Mouse (Mus musculus) hindbrain, postnatal 0 days (tissue): ENCODE results near the gene Eci1. TPM values are rescaled to one million over a fixed set of nuclear protein-coding genes. Genes with fewer than 3 reads are reported as not detected.
"Not testable (repeated sequence)": the region's sequence is repeated elsewhere in the genome, so short reads cannot be mapped to it uniquely, and the experiment has no call there.

ENCODE experiments used
- ATAC-seq: fragments of 200-750 bp; cut with Nextera tagmentation; 2 replicates; pipeline ENCODE4 v1.8.0; 2017; ENCODE audit warnings: mild to moderate bottlenecking, moderate TSS enrichment, moderate library complexity
- DNase-seq: peaks from one replicate; pipeline ENCODE4 v3.0.0-alpha.2; 2015; ENCODE audit warnings: low spot score
- H3K27ac ChIP-seq: fragments of 300-500 bp; sonication (generic); 2 replicates; pipeline ENCODE4 v1.5.1; 2014; ENCODE audit warnings: mild to moderate bottlenecking
- H3K27me3 ChIP-seq: fragments of 300-500 bp; sonication (generic); 2 replicates; pipeline ENCODE4 v1.6.1; 2014; ENCODE audit warnings: low read length, mixed read lengths; ENCODE audit not compliant: insufficient read depth
- H3K36me3 ChIP-seq: fragments of 300-500 bp; sonication (generic); 2 replicates; pipeline ENCODE4 v1.6.1; 2014; ENCODE audit warnings: low read length, mixed read lengths; ENCODE audit not compliant: insufficient read depth
- H3K4me1 ChIP-seq: fragments of 300-500 bp; sonication (generic); 2 replicates; pipeline ENCODE4 v1.6.1; 2014; ENCODE audit warnings: antibody characterized with exemption, low read length, mixed read lengths; ENCODE audit not compliant: insufficient read depth
- H3K4me2 ChIP-seq: fragments of 300-500 bp; sonication (generic); 2 replicates; pipeline ENCODE4 v1.6.1; 2014; ENCODE audit warnings: low read depth, mild to moderate bottlenecking, low read length, moderate library complexity, mixed read lengths
- H3K4me3 ChIP-seq: fragments of 300-500 bp; sonication (generic); 2 replicates; pipeline ENCODE4 v1.5.1; 2014; ENCODE audit warnings: low read length
- H3K9ac ChIP-seq: fragments of 300-500 bp; sonication (generic); replicated peaks from 2 replicates; pipeline ENCODE4 v1.6.1; 2014; ENCODE audit warnings: mild to moderate bottlenecking, low read length, moderate library complexity, mixed read lengths
- H3K9me3 ChIP-seq: fragments of 300-500 bp; sonication (generic); 2 replicates; pipeline ENCODE4 v1.6.1; 2016; ENCODE audit warnings: low read length, mixed read lengths
- CTCF ChIP-seq: IDR thresholded peaks from 2 replicates; pipeline ENCODE4 v1.5.1; 2016; ENCODE audit warnings: antibody characterized with exemption, control low read depth, low read depth
- WGBS: fragments of 180-500 bp; shearing (Covaris S2); extraction: QIAGEN DNeasy Blood & Tissue Kit; methylation state at CpG from one replicate; pipeline ENCODE4 v1.1.7; 2014; 5-methylcytosine and 5-hydroxymethylcytosine counted together
- polyA plus RNA-seq: library from polyadenylated mRNA; unstranded; fragments of >200 nt; fragmentation: Nextera tagmentation; extraction: Ambion mirVana; gene quantifications from 2 replicates; pipeline ENCODE4 v1.2.1, GENCODE M21; 2015
- total RNA-seq: library from RNA; depleted of rRNA; stranded (reverse); fragments of >200 nt; gene quantifications from 2 replicates; pipeline ENCODE4 v1.2.3, GENCODE M21; 2014

Gene Eci1
- total and polyA plus RNA-seq, 2 experiments from 2014 or later, result 47.9 to 56.8 TPM

DNA sequence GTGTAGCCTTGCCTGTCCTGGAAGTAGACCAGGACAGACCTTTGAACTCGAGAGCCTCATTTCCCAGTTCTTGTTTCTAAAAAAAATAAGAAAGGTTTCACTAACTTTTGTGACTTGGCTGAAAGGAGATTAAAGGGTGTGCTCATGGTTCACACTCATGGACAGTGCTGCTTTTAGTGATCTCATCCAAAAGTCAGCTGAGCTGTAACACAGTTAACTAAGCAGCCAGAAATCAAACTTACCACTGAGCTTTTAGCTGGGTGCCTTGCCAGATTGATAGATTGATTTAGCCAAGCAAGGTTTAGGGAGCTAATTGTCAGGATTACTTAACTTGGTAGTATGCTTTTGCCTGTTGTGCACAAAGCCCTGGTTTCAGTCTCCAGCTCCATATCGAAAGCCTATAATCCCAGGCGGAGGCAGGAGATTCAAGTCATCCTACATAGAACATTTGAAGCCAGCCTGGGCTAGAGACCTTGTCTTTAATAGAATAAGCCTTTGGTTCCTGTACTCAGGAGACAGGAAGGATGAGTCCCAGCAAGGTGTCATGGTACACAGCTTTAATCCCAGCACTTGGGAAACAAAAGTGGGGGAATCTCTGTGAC is 10.3 kb upstream of the Eci1 start:
- Histone ChIP-seq H3K4me1 (peaks cover 9% of the 10 kb centered on the region; the same call in 1 of the 2 replicates), H3K27ac (no peak overlapping the region), H3K4me3 (peak overlapping the region; percentile 78; the same call in 1 of the 2 replicates), H3K36me3 (peaks cover 31% of the 10 kb centered on the region), H3K9me3 (no peaks in the 10 kb centered on the region), H3K4me2 (peak overlapping the region; percentile 79), H3K27me3 (no peaks in the 10 kb centered on the region), H3K9ac (peak overlapping the region; percentile 87; the same call in 1 of the 2 replicates)
- 85% methylated on average over 3 of the region's 3 CpGs for WGBS
- TF ChIP-seq CTCF, result no peak
- DNase-seq (no peak), ATAC-seq (no peak)

GRCm38 (mm10) chr17:24423114-24423513 is 3.3 kb upstream of the Eci1 start:
- DNase-seq, result no peak
- Histone ChIP-seq H3K27me3 (no peaks in the 10 kb centered on the region), H3K27ac (no peak overlapping the region), H3K4me1 (no peaks in the 10 kb centered on the region), H3K36me3 (peaks cover 59% of the 10 kb centered on the region), H3K4me3 (no peak overlapping the region), H3K4me2 (no peak overlapping the region), H3K9ac (no peak overlapping the region), H3K9me3 (no peaks in the 10 kb centered on the region)
- 92% methylated on average over 4 of the region's 4 CpGs for WGBS
- no peak for ATAC-seq
- no peak for TF ChIP-seq CTCF

DNA sequence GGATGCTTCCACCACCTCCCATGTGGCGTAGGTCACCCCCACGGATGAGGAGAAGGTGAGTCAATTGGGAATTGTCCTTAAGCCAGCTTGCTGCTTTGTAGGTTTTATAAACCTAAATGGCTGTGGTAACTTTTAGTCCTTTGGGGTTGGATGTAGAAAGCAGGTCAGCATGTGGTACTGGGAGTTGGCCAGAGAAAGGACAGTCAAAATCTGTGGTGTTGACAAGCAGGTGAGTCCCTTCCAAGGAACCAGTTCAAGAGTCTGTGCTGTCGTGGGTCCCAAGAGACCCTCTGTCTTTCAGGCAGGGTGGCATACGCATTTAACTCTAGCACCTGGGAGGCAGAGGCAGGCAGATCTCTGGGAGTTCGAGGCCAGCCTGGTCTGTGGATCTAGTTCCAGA is 2.0 kb upstream of the Eci1 start:
- Histone ChIP-seq H3K27ac (no peak overlapping the region), H3K27me3 (no peaks in the 10 kb centered on the region), H3K4me3 (no peak overlapping the region), H3K9ac (no peak overlapping the region), H3K36me3 (peaks cover 46% of the 10 kb centered on the region), H3K4me2 (no peak overlapping the region), H3K9me3 (no peaks in the 10 kb centered on the region), H3K4me1 (no peaks in the 10 kb centered on the region)
- WGBS, result 92% methylated on average over 5 of the region's 5 CpGs
- ATAC-seq (no peak), DNase-seq (no peak)
- no peak for TF ChIP-seq CTCF

DNA sequence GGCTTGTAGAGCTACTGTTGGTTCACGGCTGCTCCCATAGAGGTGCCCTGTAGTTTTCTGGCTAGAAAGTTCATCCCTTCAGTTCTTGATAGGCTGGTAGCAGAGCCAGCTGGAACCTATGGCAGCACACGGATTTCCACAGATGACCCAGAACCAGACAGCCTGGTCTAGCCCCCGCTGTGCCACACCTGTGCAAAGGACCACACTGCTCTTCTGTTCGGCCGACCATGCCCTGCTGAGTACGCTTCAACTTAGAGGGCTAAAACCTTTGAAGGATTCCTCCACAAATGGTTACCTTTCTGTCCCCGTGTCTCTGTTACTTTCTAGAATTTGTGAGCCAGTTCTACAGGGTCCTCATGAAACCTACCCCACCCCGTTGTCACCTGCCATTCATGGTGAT is 1.1 kb upstream of the Eci1 start:
- H3K4me1 ChIP-seq, H3K4me3 ChIP-seq, H3K9ac ChIP-seq, H3K27me3 ChIP-seq, ATAC-seq, H3K4me2 ChIP-seq, H3K9me3 ChIP-seq, DNase-seq, H3K27ac ChIP-seq: not testable (repeated sequence)
- WGBS, result 86% methylated on average over 4 of the region's 8 CpGs
- H3K36me3 ChIP-seq, result peaks cover 38% of the 10 kb centered on the region

- no peaks in the 10 kb centered on the region for H3K4me1 ChIP-seq
- peaks cover 32% of the 10 kb centered on the region for H3K36me3 ChIP-seq
- H3K27me3 ChIP-seq, result no peaks in the 10 kb centered on the region
- WGBS, result 86% methylated on average over 7 of the region's 7 CpGs
- no peak overlapping the region for H3K4me3 ChIP-seq
- H3K9me3 ChIP-seq, result no peaks in the 10 kb centered on the region
- H3K27ac ChIP-seq, result peak overlapping the region; percentile 96; the same call in 1 of the 2 replicates
- no peak for TF ChIP-seq CTCF
- no peak overlapping the region; the same call in 1 of the 2 replicates for H3K9ac ChIP-seq
- peak overlapping the region; percentile 71; the same call in 1 of the 2 replicates for H3K4me2 ChIP-seq
- DNase-seq (no peak), ATAC-seq (no peak)
Observed at GRCm38 (mm10) chr17:24425905-24426304, 536 bp upstream of the Eci1 start.

GRCm38 (mm10) chr17:24427170-24427557 is 723 bp downstream of the Eci1 start:
- no peaks in the 10 kb centered on the region for H3K4me1 ChIP-seq
- no peaks in the 10 kb centered on the region for H3K27me3 ChIP-seq
- no peaks in the 10 kb centered on the region for H3K9me3 ChIP-seq
- whole genome bisulfite sequencing, result 2% methylated on average over 8 of the region's 8 CpGs
- TF ChIP-seq CTCF, result no peak
- ATAC-seq (no peak), DNase-seq (no peak)
- peak overlapping the region; percentile 71 for H3K4me2 ChIP-seq
- H3K27ac ChIP-seq, result peak overlapping the region; percentile 96; the same call in 1 of the 2 replicates
- peaks cover 20% of the 10 kb centered on the region for H3K36me3 ChIP-seq
- peak overlapping the region; percentile 71 for H3K4me3 ChIP-seq
- H3K9ac ChIP-seq, result peak overlapping the region; percentile 80; the same call in 1 of the 2 replicates
